Mouse (Mus musculus) ZHBTc4 (cell line): ENCODE data around the gene Pik3r5.

ENCODE experiments used
- DNase-seq: peaks from one replicate; pipeline ENCODE4 v3.0.0-alpha.2; 2011; ENCODE audit warnings: low read depth, low spot score

The Pik3r5 gene

GRCm38 (mm10) chr11:68521352-68521751 is 89.4 kb downstream of the Pik3r5 start:
- no peak for DNase-seq

- DNase-seq: no peak
These were observed 94.5 kb downstream of the Pik3r5 start for GRCm38 (mm10) chr11:68526441-68526840.

- peak; percentile 79 for DNase-seq
These were observed 99.3 kb downstream of the Pik3r5 start for GRCm38 (mm10) chr11:68531066-68531806.

DNA sequence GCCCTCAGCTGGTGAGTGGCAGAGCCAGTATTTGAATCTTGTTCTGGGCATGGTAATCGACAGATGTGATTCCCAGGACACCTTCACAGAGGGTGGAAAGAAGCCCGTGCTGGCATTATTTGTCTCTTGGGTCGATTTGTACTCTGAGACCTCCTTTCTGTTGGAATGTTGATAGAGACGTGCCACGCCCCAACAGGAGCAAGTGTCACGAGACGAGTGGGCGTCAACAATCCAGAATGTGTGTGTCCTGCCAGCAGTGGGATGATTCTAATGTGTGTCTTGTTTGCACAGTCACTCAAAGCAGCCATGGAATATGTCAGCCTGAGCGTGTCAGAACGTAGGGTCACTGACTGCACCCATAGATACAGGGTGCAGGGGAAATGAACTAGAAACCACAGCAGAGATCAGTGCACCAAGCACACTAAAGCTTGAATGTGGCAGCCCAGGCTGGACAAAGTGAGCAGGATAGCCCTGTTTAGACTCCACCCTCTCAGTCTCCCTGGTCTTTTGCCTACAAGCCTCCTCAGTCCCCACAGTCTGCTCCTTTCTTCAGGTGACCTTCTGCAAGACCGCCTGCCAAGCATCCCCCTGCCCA is 100.1 kb downstream of the Pik3r5 start:
- peak; percentile 83 for DNase-seq

GRCm38 (mm10) chr11:68532773-68533172 is 100.9 kb downstream of the Pik3r5 start:
- DNase-seq: no peak

DNA sequence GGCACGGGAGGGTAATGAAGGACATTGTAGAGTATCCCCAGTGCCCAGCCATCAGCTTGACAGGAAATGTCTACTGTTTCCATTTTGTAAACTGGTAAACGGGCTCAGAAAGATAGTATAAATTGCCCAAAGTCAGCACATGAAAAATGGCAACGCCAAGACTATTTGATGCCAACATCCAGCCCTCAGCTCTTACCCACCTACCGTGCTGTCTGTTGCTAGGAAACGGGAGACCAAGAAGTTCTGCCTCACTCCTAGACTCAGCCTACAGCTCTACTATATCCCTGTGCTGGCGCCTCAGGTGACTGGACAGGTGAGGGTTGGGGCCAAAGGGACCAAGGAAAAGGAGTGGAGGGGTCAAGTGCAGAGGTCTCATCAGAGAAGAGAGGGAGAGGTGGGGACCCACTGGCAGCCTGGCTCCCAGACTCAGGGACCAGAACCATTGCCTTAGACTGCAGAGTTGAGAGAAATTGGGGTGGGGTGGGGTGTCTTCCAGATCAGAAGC is 102.1 kb downstream of the Pik3r5 start:
- no peak for DNase-seq

- no peak for DNase-seq
These were observed 104.1 kb downstream of the Pik3r5 start for GRCm38 (mm10) chr11:68536026-68536425.

- peak; percentile 49 for DNase-seq
These were observed 104.5 kb downstream of the Pik3r5 start for GRCm38 (mm10) chr11:68536465-68536864.

DNA sequence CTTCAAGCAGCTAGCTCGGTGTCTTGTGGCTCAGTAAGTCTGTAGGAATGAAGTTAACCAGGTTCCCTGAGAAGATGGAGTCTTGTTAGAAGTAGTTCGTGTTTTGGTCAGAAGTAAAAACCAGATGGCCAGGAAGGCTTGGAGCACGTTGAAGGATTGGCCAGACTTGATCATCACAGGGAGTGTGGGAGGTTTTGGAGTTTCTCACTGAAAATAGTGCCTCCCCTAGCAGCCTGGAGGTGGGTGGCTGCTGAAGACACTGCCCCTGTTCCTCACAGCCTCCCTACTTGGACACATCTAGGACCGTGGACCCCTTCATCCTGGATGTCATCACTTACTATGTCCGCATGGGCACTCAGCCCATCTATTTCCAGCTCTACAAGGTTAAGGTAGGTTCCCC is 107.7 kb downstream of the Pik3r5 start:
- DNase-seq: no peak

- no peak for DNase-seq
These were observed 112.6 kb downstream of the Pik3r5 start for GRCm38 (mm10) chr11:68544554-68544953.

DNA sequence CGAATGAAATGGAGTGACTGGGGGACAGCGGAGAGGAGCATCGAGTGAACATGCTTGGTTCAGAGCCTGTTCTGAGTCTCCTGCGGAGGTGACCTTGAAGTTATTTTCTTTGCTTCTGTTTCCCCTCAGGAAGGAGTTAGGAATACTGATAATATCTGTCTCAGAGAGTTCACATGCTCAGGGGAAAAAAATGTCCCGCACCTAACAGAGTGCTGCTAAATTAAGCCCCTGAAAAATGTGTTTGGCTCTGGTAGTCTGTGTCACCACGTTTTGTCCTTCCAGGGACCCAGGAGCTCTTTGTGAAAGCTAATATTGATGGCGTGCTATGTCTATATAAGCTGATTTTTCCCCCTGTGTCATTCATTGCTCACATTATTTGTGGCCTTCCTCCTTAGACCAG is 113.3 kb downstream of the Pik3r5 start:
- no peak for DNase-seq

GRCm38 (mm10) chr11:68545682-68546222 is 113.8 kb downstream of the Pik3r5 start:
- DNase-seq: no peak
